Mouse (Mus musculus): Measurements from ENCODE around the gene Arl16. TPM values are rescaled to one million over a fixed set of nuclear protein-coding genes. Genes with fewer than 3 reads are reported as not detected.

Gene Arl16
- polyA plus RNA-seq, 1 experiment = 44.9 TPM

GRCm38 (mm10) chr11:120464365-120464764 is 3.0 kb downstream of the Arl16 start:
- TF ChIP-seq GATA1 (IDR thresholded peaks at IDR 0.05; ENCODE audit: low read length) = no peak

GRCm38 (mm10) chr11:120463536-120463935 is 3.9 kb downstream of the Arl16 start:
- TF ChIP-seq GATA1 (IDR thresholded peaks at IDR 0.05; ENCODE audit: low read length) = no peak

DNA sequence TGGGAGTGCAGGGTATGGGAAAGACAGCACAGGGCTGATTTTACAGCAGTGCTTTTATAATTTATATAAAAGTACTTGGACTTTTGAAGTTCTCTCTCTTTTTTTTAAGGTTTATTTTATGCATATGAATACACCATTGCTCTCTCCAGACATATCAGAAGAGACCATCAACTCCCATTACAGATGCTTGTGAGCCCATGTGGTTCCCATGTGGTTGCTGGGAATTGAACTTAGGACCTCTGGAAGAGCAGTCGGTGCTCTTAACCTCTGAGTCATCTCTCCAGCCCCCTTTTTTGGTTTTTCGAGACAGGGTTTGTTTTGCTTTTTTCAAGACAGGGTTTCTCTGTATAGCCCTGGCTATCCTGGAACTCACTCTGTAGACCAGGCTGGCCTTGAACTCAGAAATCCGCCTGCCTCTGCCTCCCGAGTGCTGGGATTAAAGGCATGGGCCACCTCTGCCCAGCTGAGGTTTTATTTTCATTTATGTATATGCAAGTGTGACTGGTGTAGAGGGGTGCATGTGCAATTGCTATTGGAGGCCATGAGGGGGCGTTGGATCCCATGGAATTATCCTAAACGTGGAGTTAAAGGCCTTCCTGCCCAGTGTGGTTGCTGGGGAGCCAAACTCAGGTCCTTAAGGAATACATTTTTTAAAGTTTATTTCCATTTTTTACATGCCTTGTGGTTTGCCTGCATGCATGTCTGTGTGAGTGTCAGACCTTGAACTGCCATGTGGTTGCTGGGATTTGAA is 8.4 kb downstream of the Arl16 start:
- no peak for TF ChIP-seq GATA1 (IDR thresholded peaks at IDR 0.05; ENCODE audit: low read length)

DNA sequence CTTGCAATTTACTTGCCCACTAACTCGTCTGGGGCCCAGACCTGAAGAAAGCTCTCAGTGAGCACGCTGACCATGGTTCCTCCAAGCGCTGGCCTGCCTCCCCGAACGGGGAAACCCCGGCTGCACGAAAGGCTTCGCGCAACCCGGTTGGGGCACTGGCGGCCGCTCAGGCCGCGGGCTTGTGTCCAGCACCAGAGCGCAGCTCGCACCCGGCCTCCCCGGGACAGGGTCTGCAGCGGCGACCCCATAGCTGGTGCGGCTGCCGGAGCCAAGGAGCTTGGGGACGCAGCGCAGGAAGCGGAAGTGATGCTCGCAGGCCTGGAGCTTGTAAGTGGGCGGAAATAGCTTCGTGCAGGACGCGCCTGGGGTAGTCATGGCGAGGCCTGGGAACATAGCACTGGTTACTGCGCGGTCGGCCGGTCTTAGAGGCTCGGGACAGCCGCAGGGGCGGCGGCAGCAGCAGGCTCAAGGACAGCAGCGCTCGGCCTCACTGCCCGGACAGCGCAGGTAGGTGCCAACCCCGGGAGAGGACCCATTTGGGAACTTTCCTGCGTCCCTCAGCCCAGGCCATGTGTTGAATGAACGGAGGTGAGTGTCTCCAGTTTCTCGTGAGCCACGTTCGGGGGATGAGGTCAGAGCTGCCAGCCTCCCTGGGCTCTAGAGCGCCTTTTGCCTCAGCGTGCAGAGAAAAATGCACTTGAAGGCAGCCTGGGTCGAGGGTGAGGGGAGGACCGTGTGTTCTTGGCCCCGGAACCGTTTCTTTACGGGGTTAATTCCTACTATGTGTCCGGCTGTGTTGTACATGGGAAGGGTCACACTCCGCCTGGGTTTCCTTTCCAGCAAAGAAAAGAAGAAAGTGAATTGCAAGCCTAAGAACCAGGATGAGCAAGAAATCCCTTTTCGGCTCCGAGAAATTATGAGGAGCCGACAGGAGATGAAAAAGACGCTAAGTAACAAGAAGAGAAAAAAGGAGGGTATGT is 9.3 kb downstream of the Arl16 start, which contains the start of the genes Oxld1 and Ccdc137:
Gene Oxld1, minus strand, starts transcription at position 297 of the 980 bp plus-strand sequence.
Gene Ccdc137, plus strand, starts transcription at position 344 of the 980 bp plus-strand sequence.
- no peak for TF ChIP-seq GATA1 (IDR thresholded peaks at IDR 0.05; ENCODE audit: low read length)

- no peak for TF ChIP-seq GATA1 (IDR thresholded peaks at IDR 0.05; ENCODE audit: low read length)
Measured at GRCm38 (mm10) chr11:120457370-120457769, 10.0 kb downstream of the Arl16 start.

DNA sequence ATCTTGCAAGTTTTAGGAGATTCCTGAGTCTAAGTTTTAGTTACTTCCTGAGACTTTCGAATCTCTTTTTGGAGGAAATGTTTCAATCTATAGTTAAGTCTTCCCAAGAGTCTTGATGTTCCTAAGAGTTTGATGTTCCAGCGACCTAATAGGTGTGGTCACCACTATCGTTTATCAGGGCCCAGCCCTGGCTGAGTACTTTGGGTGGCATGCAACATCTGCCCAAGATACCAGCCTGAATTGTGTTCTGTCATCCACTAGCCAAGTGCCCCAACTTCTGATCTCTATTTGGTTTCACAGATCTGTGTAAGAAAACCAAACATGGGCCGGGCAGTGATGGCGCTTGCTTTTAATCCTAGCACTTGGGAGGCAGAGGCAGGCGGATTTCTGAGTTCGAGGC is 12.0 kb downstream of the Arl16 start:
- no peak for TF ChIP-seq GATA1 (IDR thresholded peaks at IDR 0.05; ENCODE audit: low read length)

GRCm38 (mm10) chr11:120454965-120455364 is 12.4 kb downstream of the Arl16 start:
- TF ChIP-seq GATA1 (IDR thresholded peaks at IDR 0.05; ENCODE audit: low read length) = no peak

GRCm38 (mm10) chr11:120453306-120453705 is 14.1 kb downstream of the Arl16 start, which contains the start of gene Pde6g:
TSS of gene Pde6g (minus strand) at chr11:120453500.
- TF ChIP-seq GATA1 (IDR thresholded peaks at IDR 0.05; ENCODE audit: low read length) = no peak

DNA sequence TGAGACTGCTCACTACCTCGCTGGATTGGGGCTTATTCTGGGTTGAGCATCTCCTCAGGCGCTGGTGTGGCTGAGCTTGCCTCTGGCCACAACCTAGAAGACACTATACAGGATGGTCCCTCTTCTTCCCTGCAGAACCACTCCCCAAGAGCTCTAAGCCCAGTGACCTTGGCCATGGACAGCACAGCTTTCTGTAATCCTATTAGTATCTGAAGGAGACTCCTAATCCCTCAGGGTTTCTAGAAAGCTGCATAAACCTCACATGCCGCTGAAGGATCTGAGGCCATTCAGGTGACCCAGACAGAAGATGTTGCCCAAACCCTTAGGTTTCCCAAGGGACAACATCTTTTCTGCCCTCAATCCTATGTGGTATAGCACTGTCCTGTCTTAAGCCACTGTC is 15.2 kb downstream of the Arl16 start:
- no peak for TF ChIP-seq GATA1 (IDR thresholded peaks at IDR 0.05; ENCODE audit: low read length)

DNA sequence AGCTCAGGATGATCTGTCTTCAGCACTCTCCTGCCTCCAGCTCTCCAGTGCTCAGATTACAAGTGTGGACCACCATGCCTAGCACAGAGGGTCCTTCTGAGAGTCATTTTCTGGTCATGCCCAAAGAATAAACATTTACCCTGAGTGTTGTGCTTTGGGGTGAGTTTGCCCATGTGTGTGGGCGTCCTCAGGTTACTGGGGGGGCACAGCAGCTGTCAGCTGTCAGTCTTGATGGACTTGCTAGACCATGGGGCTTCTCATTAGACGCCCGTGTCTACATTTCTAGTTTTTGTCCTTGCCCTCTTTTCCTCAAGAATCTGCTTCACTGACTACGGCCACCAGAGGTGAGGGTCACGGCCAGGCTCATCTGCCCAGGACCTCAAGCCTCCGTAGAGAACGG is 20.2 kb downstream of the Arl16 start:
- TF ChIP-seq GATA1 (IDR thresholded peaks at IDR 0.05; ENCODE audit: low read length) = no peak

DNA sequence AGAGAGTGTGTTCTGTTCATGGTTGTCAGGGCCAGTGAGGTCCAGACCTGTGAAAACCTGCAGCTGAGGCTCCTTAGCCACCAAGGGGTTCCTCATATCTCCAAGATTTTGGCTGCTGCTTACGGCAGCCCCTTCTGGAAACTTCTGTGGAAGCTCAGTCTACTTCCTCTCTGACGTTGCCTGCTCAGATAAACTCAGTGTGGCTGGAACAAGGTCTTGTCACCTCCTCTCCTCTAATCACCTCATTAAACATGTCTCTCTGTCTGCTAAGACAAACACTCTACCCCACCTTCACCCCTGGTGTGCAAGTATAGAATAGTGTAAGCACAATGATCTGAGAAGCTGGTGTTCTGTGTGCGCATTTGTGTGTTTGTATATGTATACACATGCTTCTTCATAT is 21.9 kb downstream of the Arl16 start:
- no peak for TF ChIP-seq GATA1 (IDR thresholded peaks at IDR 0.05; ENCODE audit: low read length)

DNA sequence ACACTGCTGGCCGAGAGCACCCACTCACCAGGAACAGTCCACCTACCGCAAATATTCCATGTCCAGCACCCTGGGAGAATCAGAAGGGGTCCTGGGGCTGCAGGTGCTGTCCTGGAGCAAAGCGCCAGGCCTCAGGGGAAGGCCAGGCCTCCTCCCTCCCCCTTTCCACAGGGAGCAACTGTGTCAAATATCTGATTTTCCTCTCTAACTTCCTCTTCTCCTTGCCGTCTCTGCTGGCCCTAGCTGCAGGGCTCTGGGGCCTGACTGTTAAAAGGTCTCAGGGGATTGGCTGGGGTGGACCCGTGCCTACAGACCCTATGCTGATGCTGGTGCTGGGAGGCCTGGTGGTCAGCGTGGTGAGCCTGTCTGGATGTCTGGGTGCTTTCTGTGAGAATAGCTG is 23.3 kb downstream of the Arl16 start:
- no peak for TF ChIP-seq GATA1 (IDR thresholded peaks at IDR 0.05; ENCODE audit: low read length)

DNA sequence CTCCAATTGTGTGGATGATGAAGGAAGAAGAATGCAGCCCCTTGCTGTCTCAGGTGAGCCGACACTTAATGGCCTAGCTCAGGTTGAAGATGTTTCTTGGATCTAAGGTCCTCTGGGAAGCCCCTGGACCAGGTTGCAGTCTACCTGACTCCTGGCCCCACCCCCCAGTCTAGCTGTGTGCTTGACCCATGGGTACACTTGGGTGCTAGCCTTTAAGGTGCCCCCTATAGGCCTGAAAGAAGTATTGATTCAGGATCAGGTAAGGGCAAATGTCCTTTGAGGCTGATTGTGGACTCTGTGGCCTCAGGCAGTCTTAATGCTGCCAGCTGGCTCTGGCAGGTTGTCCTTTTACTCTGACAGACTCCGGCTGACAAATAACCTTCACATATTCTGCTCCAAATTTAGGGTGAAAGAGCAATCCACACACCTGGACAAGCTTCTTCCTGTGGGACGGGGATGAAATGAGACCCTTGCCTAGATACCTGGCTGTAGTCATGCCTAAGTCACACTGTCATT is 24.6 kb downstream of the Arl16 start:
- TF ChIP-seq GATA1 (IDR thresholded peaks at IDR 0.05; ENCODE audit: low read length) = no peak

- no peak for TF ChIP-seq GATA1 (IDR thresholded peaks at IDR 0.05; ENCODE audit: low read length)
Measured at GRCm38 (mm10) chr11:120442344-120442743, 25.1 kb downstream of the Arl16 start, which contains the start of gene Tspan10. TSS of gene Tspan10 (plus strand) at chr11:120442644.

DNA sequence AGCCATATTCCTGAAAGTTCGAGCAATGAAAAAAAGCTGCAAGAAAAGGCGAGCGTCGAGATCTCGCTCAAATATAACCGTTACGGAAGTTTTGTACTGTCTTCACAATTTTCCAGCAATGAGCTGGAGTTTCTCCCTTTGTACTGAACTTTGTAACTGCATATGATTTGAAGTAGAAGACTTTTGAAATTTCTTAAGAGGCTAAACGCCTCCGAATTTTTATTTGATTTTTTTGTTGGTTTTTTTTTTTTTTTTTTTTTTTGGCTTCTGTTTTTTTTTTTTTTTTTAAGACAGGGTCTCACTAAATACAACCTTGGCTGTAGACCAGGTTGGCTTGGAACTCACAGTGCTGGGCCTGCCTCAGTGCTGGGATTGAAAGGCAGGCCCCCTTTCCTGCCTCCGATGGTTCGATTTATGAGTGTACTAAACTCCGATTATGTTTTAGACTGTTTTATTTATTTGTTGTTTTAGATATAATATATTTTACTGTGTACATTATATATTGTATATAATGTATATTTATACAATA is 29.5 kb downstream of the Arl16 start:
- no peak for TF ChIP-seq GATA1 (IDR thresholded peaks at IDR 0.05; ENCODE audit: low read length)

Measured in G1E-ER4 (cell line).